Mouse (Mus musculus) limb, embryonic 15.5 days (tissue): ENCODE results near the gene Eif4e1b. TPM values are rescaled to one million over a fixed set of nuclear protein-coding genes. Genes with fewer than 3 reads are reported as not detected.

Experiments
- polyA plus RNA-seq: library from polyadenylated mRNA; unstranded; fragments of >200 nt; fragmentation: Nextera tagmentation; extraction: Ambion mirVana; gene quantifications from 2 replicates; pipeline ENCODE4 v1.2.1, GENCODE M21; 2015

The Eif4e1b gene
- polyA plus RNA-seq, 1 experiment from 2014 or later: not detected

Other genes starting within 250 kb of the Eif4e1b start
- 128 and 133 TPM in 2 replicates for gene 4833439L19Rik, start 218.6 kb upstream of the Eif4e1b start, polyA plus RNA-seq
- 24.5 and 27.0 TPM in 2 replicates for gene Arl10, start 209.0 kb upstream of the Eif4e1b start, polyA plus RNA-seq
- gene Nop16, start 193.9 kb upstream of the Eif4e1b start, polyA plus RNA-seq: 91.5 and 102 TPM in 2 replicates
- gene Higd2a, start 193.8 kb upstream of the Eif4e1b start, polyA plus RNA-seq: 148 and 153 TPM in 2 replicates
- gene Cltb, start 172.7 kb upstream of the Eif4e1b start, polyA plus RNA-seq: 87.6 and 96.9 TPM in 2 replicates
- 81.9 and 84.9 TPM in 2 replicates for gene Faf2, start 162.2 kb upstream of the Eif4e1b start, polyA plus RNA-seq
- 58.8 and 60.3 TPM in 2 replicates for gene Rnf44, start 90.1 kb upstream of the Eif4e1b start, polyA plus RNA-seq
- gene Cdhr2, start 82.5 kb upstream of the Eif4e1b start, polyA plus RNA-seq: not detected in 2 replicates
- gene Gprin1, start 34.1 kb upstream of the Eif4e1b start, polyA plus RNA-seq: 0.15 and 0.20 TPM in 2 replicates
- gene Sncb, start 17.4 kb upstream of the Eif4e1b start, polyA plus RNA-seq: 0.12 and 0.49 TPM in 2 replicates
- 7.8 and 8.0 TPM in 2 replicates for gene Tspan17, start 5.4 kb downstream of the Eif4e1b start, polyA plus RNA-seq
- 0.99 and 2.3 TPM in 2 replicates for gene Unc5a, start 165.4 kb downstream of the Eif4e1b start, polyA plus RNA-seq
- 1.5 and 1.9 TPM in 2 replicates for gene Hk3, start 237.4 kb downstream of the Eif4e1b start, polyA plus RNA-seq